In the genomic region with DNA sequence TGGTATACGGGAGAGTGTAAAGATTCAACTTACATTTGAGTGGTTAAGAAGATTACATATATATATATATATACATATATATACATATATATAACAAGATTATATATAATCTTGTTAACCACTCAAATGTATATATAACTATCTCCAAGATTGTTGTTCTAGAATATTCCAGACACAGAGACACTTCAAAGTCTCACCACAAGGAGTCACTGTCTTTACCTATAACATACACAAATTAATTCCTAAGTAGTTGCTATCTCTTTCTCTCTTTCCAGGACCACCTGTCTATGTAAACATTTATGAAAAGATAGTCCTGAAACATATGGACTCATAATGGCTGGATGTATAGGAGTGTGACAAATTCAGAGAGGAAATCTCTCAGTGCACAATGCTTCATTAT, we compare ENCODE assay signal across 18 mouse cellular contexts.
A peak's percentile ranks its signal among the peaks of the same experiment; 100 is the strongest.
DNase-seq lines count a peak whose midpoint lies in the region; ATAC-seq and TF ChIP-seq lines count a peak whose summit lies in the region.
"Had no signal": no experiment of that assay in that cellular context is flagged by ENCODE, and none has a peak within 500 bp of the region (broad histone marks: within the 10 kb centered on the region; RNA-seq: fewer than 3 reads in every experiment).

No protein-coding gene starts in this region.

- 92% methylated on average over 1 of the region's 1 CpGs for WGBS in forebrain, postnatal 0 days
- 84% methylated on average over 1 of the region's 1 CpGs for WGBS in forebrain, embryonic 13.5 days

- no peak overlapping the region for H3K27ac ChIP-seq in forebrain, postnatal 0 days (ENCODE audit: low read depth, low read length)
- H3K27ac ChIP-seq in forebrain, embryonic 13.5 days: no peak overlapping the region
- H3K27ac ChIP-seq: embryonic facial prominence, embryonic 13.5 days; heart, embryonic 15.5 days; hindbrain, embryonic 13.5 days; limb, embryonic 15.5 days; neural tube, embryonic 15.5 days; stomach, embryonic 15.5 days had no signal

- H3K4me1 ChIP-seq in forebrain, postnatal 0 days (ENCODE audit: insufficient read depth): no peaks in the 10 kb centered on the region
- no peaks in the 10 kb centered on the region for H3K4me1 ChIP-seq in forebrain, embryonic 13.5 days
- H3K4me1 ChIP-seq: embryonic facial prominence, embryonic 13.5 days; heart, embryonic 15.5 days; hindbrain, embryonic 13.5 days; limb, embryonic 15.5 days; megakaryocyte, embryonic 14.5 days; neural tube, embryonic 15.5 days; stomach, embryonic 15.5 days had no signal

- intact Hi-C loops in gastrocnemius, postnatal 36 days (cut with DNase I): no loop called here

- ATAC-seq in forebrain, postnatal 0 days: no peak
- no peak for ATAC-seq in forebrain, embryonic 13.5 days

- H3K4me3 ChIP-seq in forebrain, postnatal 0 days (ENCODE audit: low read depth, low read length): no peak overlapping the region
- H3K4me3 ChIP-seq in forebrain, embryonic 13.5 days: no peak overlapping the region
- H3K4me3 ChIP-seq: embryonic facial prominence, embryonic 13.5 days; heart, embryonic 15.5 days; hindbrain, embryonic 13.5 days; limb, embryonic 15.5 days; megakaryocyte, embryonic 14.5 days; neural tube, embryonic 15.5 days; stomach, embryonic 15.5 days had no signal

- H3K9me3 ChIP-seq in forebrain, postnatal 0 days (ENCODE audit: low read length): no peaks in the 10 kb centered on the region
- no peaks in the 10 kb centered on the region for H3K9me3 ChIP-seq in forebrain, embryonic 13.5 days (replicated peaks)
- H3K9me3 ChIP-seq: embryonic facial prominence, embryonic 13.5 days; heart, embryonic 15.5 days; hindbrain, embryonic 13.5 days; limb, embryonic 15.5 days; neural tube, embryonic 15.5 days; stomach, embryonic 15.5 days had no signal

- H3K4me2 ChIP-seq in forebrain, postnatal 0 days (ENCODE audit: low read depth): no peak overlapping the region
- no peak overlapping the region for H3K4me2 ChIP-seq in forebrain, embryonic 13.5 days
- H3K4me2 ChIP-seq: embryonic facial prominence, embryonic 13.5 days; heart, embryonic 15.5 days; hindbrain, embryonic 13.5 days; limb, embryonic 15.5 days; neural tube, embryonic 15.5 days; stomach, embryonic 15.5 days had no signal

- H3K27me3 ChIP-seq in forebrain, postnatal 0 days (ENCODE audit: insufficient read depth, low read length): no peaks in the 10 kb centered on the region
- no peaks in the 10 kb centered on the region for H3K27me3 ChIP-seq in forebrain, embryonic 13.5 days
- H3K27me3 ChIP-seq: embryonic facial prominence, embryonic 13.5 days; heart, embryonic 15.5 days; hindbrain, embryonic 13.5 days; limb, embryonic 15.5 days; megakaryocyte, embryonic 14.5 days; neural tube, embryonic 15.5 days; stomach, embryonic 15.5 days had no signal

- peak; percentile 18 for DNase-seq in forebrain, postnatal 0 days
- DNase-seq in layer of hippocampus, adult 9-10 months (ENCODE audit: low spot score): peak; percentile 12
- no peak for DNase-seq in layer of hippocampus, adult 8-10 months (ENCODE audit: low spot score in 2 of 2)
- DNase-seq in ES-CJ7 (ENCODE audit: low read depth, low spot score): peak; percentile 10
- peak; percentile 2 for DNase-seq in induced T-regulatory cell, adult 2 months (ENCODE audit: low read depth)
- no peak for DNase-seq in gastrocnemius, postnatal 36 days
- no peak for DNase-seq in adrenal gland, postnatal 36 days
- DNase-seq: adrenal gland, postnatal 14 days; kidney, adult 18-20 months; thymus, postnatal 14 days had no signal

- no peaks in the 10 kb centered on the region for H3K36me3 ChIP-seq in forebrain, postnatal 0 days (ENCODE audit: insufficient read depth)
- H3K36me3 ChIP-seq in forebrain, embryonic 13.5 days (ENCODE audit: poor library complexity, severe bottlenecking): no peaks in the 10 kb centered on the region
- H3K36me3 ChIP-seq: embryonic facial prominence, embryonic 13.5 days; heart, embryonic 15.5 days; hindbrain, embryonic 13.5 days; limb, embryonic 15.5 days; neural tube, embryonic 15.5 days; stomach, embryonic 15.5 days had no signal

- TF ChIP-seq CTCF in forebrain, postnatal 0 days (IDR thresholded peaks at IDR 0.05; ENCODE audit: low read depth): peak; percentile 43

- no peak overlapping the region for H3K9ac ChIP-seq in forebrain, postnatal 0 days
- no peak overlapping the region for H3K9ac ChIP-seq in forebrain, embryonic 13.5 days
- H3K9ac ChIP-seq: embryonic facial prominence, embryonic 13.5 days; heart, embryonic 15.5 days; hindbrain, embryonic 13.5 days; limb, embryonic 15.5 days; neural tube, embryonic 15.5 days; stomach, embryonic 15.5 days had no signal

Comparison
In these comparisons a context has a peak if more than half of its experiments do, and no peak if none do; other contexts are left out.
1. DNase-seq: peak in forebrain, postnatal 0 days (single experiment), layer of hippocampus, adult 9-10 months (single experiment), ES-CJ7 (single experiment) and induced T-regulatory cell, adult 2 months (single experiment); none in layer of hippocampus, adult 8-10 months (0 of 2), gastrocnemius, postnatal 36 days (0 of 2) and adrenal gland, postnatal 36 days (0 of 2).